Mouse (Mus musculus) gastrocnemius, adult 8-10 months (tissue): ENCODE measurements around the gene Tmem30c. TPM values are rescaled to one million over a fixed set of nuclear protein-coding genes. Genes with fewer than 3 reads are reported as not detected.
"Not testable (repeated sequence)": the region's sequence is repeated elsewhere in the genome, so short reads cannot be mapped to it uniquely, and the experiment has no call there.

Source experiments
- DNase-seq, 2 experiments: peaks; one replicate each; pipeline ENCODE4 v3.0.0; 2022; ENCODE audit warnings: low spot score in 2 of 2
- total RNA-seq, 4 experiments: library from RNA; stranded (reverse); gene quantifications; 2 replicates each; pipeline ENCODE4 v1.2.4; 2022

Gene Tmem30c
- total RNA-seq, 4 experiments from 2014 or later, result not detected

- DNase-seq, result not testable (repeated sequence)
Observed at GRCm38 (mm10) chr16:57231937-57232310, 60.7 kb downstream of the Tmem30c start.

GRCm38 (mm10) chr16:57231089-57231936, 61.4 kb downstream of the Tmem30c start, which contains the start of gene Tbc1d23:
Gene Tbc1d23 (minus strand): TSS chr16:57231504.
- peak; percentile 94 to 96 for DNase-seq

- no peak for DNase-seq
Observed at GRCm38 (mm10) chr16:57226444-57226843, 66.2 kb downstream of the Tmem30c start.

GRCm38 (mm10) chr16:57220361-57220760, 72.3 kb downstream of the Tmem30c start:
- no peak for DNase-seq

Other genes with a start within 250 kb of the Tmem30c start
- not detected for gene Tmem45a2, start 221.5 kb downstream of the Tmem30c start, total RNA-seq
- gene Tomm70a, start 171.2 kb downstream of the Tmem30c start, total RNA-seq, result 10 to 100 TPM; 30.0 to 34.5 (median 32.2) TPM
- 10 to 100 TPM; 19.5 to 26.0 (median 22.4) TPM for gene Nit2, start 125.5 kb downstream of the Tmem30c start, total RNA-seq
- gene Tbc1d23, start 61.4 kb downstream of the Tmem30c start, total RNA-seq, result 10 to 100 TPM; 19.5 to 23.2 (median 19.7) TPM
- 10 to 100 TPM; 44.3 to 47.8 (median 46.5) TPM for gene Filip1l, start 60.2 kb upstream of the Tmem30c start, total RNA-seq